In genomic region chr10:8873631-8874370, GRCm38 (mm10) we compare ENCODE assay signal across 13 mouse cellular contexts. TPM values are rescaled to one million over a fixed set of nuclear protein-coding genes. Genes with fewer than 3 reads are reported as not detected.
DNase-seq lines count a peak whose midpoint lies in the region; ATAC-seq and TF ChIP-seq lines count a peak whose summit lies in the region.
"Had no signal": no experiment of that assay in that cellular context is flagged by ENCODE, and none has a peak within 500 bp of the region (broad histone marks: within the 10 kb centered on the region; RNA-seq: fewer than 3 reads in every experiment).

No protein-coding gene starts in this region.

- H3K27ac ChIP-seq in lung, postnatal 0 days (ENCODE audit: low read length): peak overlapping the region; percentile 62
- H3K27ac ChIP-seq: forebrain, embryonic 12.5 days; hindbrain, embryonic 15.5 days; limb, embryonic 12.5 days had no signal

- H3K9me3 ChIP-seq in lung, postnatal 0 days (ENCODE audit: low read length): no peaks in the 10 kb centered on the region
- H3K9me3 ChIP-seq: forebrain, embryonic 12.5 days; hindbrain, embryonic 15.5 days; limb, embryonic 12.5 days had no signal

- no peak overlapping the region for H3K4me2 ChIP-seq in lung, postnatal 0 days (replicated peaks; ENCODE audit: low read depth, low read length)
- H3K4me2 ChIP-seq: forebrain, embryonic 12.5 days; hindbrain, embryonic 15.5 days; limb, embryonic 12.5 days had no signal

- no peak overlapping the region for H3K4me3 ChIP-seq in lung, postnatal 0 days (ENCODE audit: low read depth, low read length)
- H3K4me3 ChIP-seq: forebrain, embryonic 12.5 days; hindbrain, embryonic 15.5 days; limb, embryonic 12.5 days had no signal

- peaks cover 14% of the 10 kb centered on the region; the same call in 1 of the 2 replicates for H3K4me1 ChIP-seq in lung, postnatal 0 days (ENCODE audit: insufficient read depth, low read depth, low read length)
- H3K4me1 ChIP-seq: hindbrain, embryonic 15.5 days had no signal

- peak; percentile 67 for ATAC-seq in lung, postnatal 0 days

- peak; percentile 26 for DNase-seq in adrenal gland, postnatal 10 days
- no peak for DNase-seq in adrenal gland, postnatal 25 days
- peak; percentile 18 for DNase-seq in layer of hippocampus, adult 11-12 months (ENCODE audit: low spot score)
- no peak for DNase-seq in layer of hippocampus, postnatal 25 days (ENCODE audit: extremely low spot score in 1 of 2, low spot score in 1 of 2)
- DNase-seq in brain, adult 2 months (ENCODE audit: low read depth, low spot score): peak; percentile 63
- peak; percentile 74 for DNase-seq in lung, postnatal 0 days (ENCODE audit: low spot score)
- no peak for DNase-seq in cerebellum, postnatal 25 days
- DNase-seq in retina, postnatal 1 day: no peak
- DNase-seq: cerebellum, adult 2 months; spleen, adult 18-20 months had no signal

- TF ChIP-seq EP300 in lung, postnatal 0 days (IDR thresholded peaks at IDR 0.05): peak; percentile 49

- no peak for TF ChIP-seq CTCF in lung, postnatal 0 days (IDR thresholded peaks at IDR 0.05)

- no peak overlapping the region for H3K9ac ChIP-seq in lung, postnatal 0 days (replicated peaks; ENCODE audit: low read depth)
- H3K9ac ChIP-seq: forebrain, embryonic 12.5 days; hindbrain, embryonic 15.5 days; limb, embryonic 12.5 days had no signal

- 24% methylated on average over 7 of the region's 7 CpGs for WGBS in lung, postnatal 0 days

- no peaks in the 10 kb centered on the region for H3K36me3 ChIP-seq in lung, postnatal 0 days (ENCODE audit: insufficient read depth, low read length)
- H3K36me3 ChIP-seq: forebrain, embryonic 12.5 days; hindbrain, embryonic 15.5 days; limb, embryonic 12.5 days had no signal

- H3K27me3 ChIP-seq in lung, postnatal 0 days (replicated peaks; ENCODE audit: insufficient read depth, low read length): no peaks in the 10 kb centered on the region
- H3K27me3 ChIP-seq: forebrain, embryonic 12.5 days; hindbrain, embryonic 15.5 days; limb, embryonic 12.5 days had no signal

RNA-seq across cellular contexts. Expression of gene Sash1, which starts 12.1 kb away (rescaled TPM):
- total RNA-seq in adrenal gland, postnatal 10 days (2021): 10 to 100 TPM; 47.7 to 50.6 TPM
- total RNA-seq in adrenal gland, postnatal 25 days (2021): 21.9 and 28.1 TPM in 2 replicates
- 10 to 100 TPM; 76.8 to 79.4 TPM for total RNA-seq in layer of hippocampus, postnatal 25 days (2021)
- 10.1 and 13.5 TPM in 2 replicates for polyA plus RNA-seq in lung, postnatal 0 days (2015; fragmentation: Nextera tagmentation; extraction: Ambion mirVana)

Comparison
In these comparisons a context has a peak if more than half of its experiments do, and no peak if none do; other contexts are left out.
1. DNase-seq: peak in adrenal gland, postnatal 10 days (single experiment), layer of hippocampus, adult 11-12 months (single experiment), brain, adult 2 months (single experiment) and lung, postnatal 0 days (single experiment); none in adrenal gland, postnatal 25 days (single experiment), layer of hippocampus, postnatal 25 days (0 of 2), cerebellum, postnatal 25 days (0 of 2) and retina, postnatal 1 day (single experiment).